Mouse (Mus musculus) ES-E14 (cell line): ENCODE results near the gene Zfp503. TPM values are rescaled to one million over a fixed set of nuclear protein-coding genes. Genes with fewer than 3 reads are reported as not detected.
A peak's percentile ranks its signal among the peaks of the same experiment; 100 is the strongest.

ENCODE experiments used
- DNase-seq: peaks from one replicate; pipeline ENCODE4 v3.0.0-alpha.2; 2013; ENCODE audit warnings: low read depth, low spot score
- H3K27ac ChIP-seq: 2 replicates; pipeline ENCODE4 v1.5.1; 2012; ENCODE audit warnings: low read depth, mild to moderate bottlenecking, low read length, moderate library complexity, mixed read lengths; ENCODE audit not compliant: poor library complexity, insufficient read depth, severe bottlenecking
- H3K36me3 ChIP-seq: 2 replicates; pipeline ENCODE4 v1.6.1; 2012; ENCODE audit warnings: mild to moderate bottlenecking, low read length, moderate library complexity, mixed read lengths; ENCODE audit not compliant: control insufficient read depth, poor library complexity, insufficient read depth, severe bottlenecking
- H3K4me1 ChIP-seq, 2 experiments: fragments of 150-350 bp in 1 of 2; sonication (generic) in 1 of 2; 2 replicates each; pipeline ENCODE4 v1.6.1; 2012; ENCODE audit warnings: low read length in 2 of 2, mild to moderate bottlenecking in 1 of 2, mixed read lengths in 1 of 2; ENCODE audit not compliant: control insufficient read depth in 2 of 2, insufficient read depth in 2 of 2, poor library complexity in 1 of 2
- H3K4me3 ChIP-seq, 2 experiments: fragments of 150-350 bp in 1 of 2; sonication (generic) in 1 of 2; 2 replicates each; pipeline ENCODE4 v1.5.1; 2012; ENCODE audit warnings: low read length in 2 of 2, low read depth in 1 of 2, mild to moderate bottlenecking in 1 of 2, mixed read lengths in 1 of 2; ENCODE audit not compliant: insufficient read depth in 1 of 2, poor library complexity in 1 of 2, severe bottlenecking in 1 of 2
- H3K9ac ChIP-seq: 2 replicates; pipeline ENCODE4 v1.6.1; 2012; ENCODE audit warnings: low read depth, mild to moderate bottlenecking, low read length, mixed read lengths; ENCODE audit not compliant: poor library complexity, insufficient read depth, severe bottlenecking
- H3K9me3 ChIP-seq: fragments of 150-350 bp; sonication (generic); 2 replicates; pipeline ENCODE4 v1.6.1; 2012; ENCODE audit warnings: low read depth, mild to moderate bottlenecking, low read length; ENCODE audit not compliant: control insufficient read depth, insufficient read depth
- CHD2 ChIP-seq: IDR thresholded peaks from 2 replicates; pipeline ENCODE4 v1.6.1; 2014; ENCODE audit warnings: mild to moderate bottlenecking, low read depth, low read length, inconsistent platforms
- HCFC1 ChIP-seq: IDR thresholded peaks from 2 replicates; pipeline ENCODE4 v1.6.1; 2012; ENCODE audit warnings: low read length, inconsistent platforms, borderline replicate concordance; ENCODE audit not compliant: insufficient read depth
- MAFK ChIP-seq: IDR thresholded peaks from 2 replicates; pipeline ENCODE4 v1.6.1; 2014; ENCODE audit warnings: mild to moderate bottlenecking, low read depth, low read length, inconsistent platforms; ENCODE audit not compliant: insufficient read depth
- ZC3H11A ChIP-seq: IDR thresholded peaks from 2 replicates; pipeline ENCODE4 v1.6.1; 2012; ENCODE audit warnings: low read depth, mild to moderate bottlenecking, inconsistent platforms, low read length, borderline replicate concordance
- ZNF384 ChIP-seq: IDR thresholded peaks from 2 replicates; pipeline ENCODE4 v1.6.1; 2012; ENCODE audit warnings: low read depth, low read length, inconsistent platforms
- in situ Hi-C, 2 experiments: fragments of 600-800 bp; cut with MboI; formaldehyde crosslinking; loops; one replicate each; pipeline ENCODE4 v1.15.1; 2025; ENCODE audit warnings: low sequenced_read_pairs in 2 of 2, inconsistent platforms in 1 of 2; ENCODE audit not compliant: unreplicated experiment in 2 of 2
- total RNA-seq: library from RNA; depleted of rRNA; stranded (reverse); fragments of 300-350 nt; gene quantifications from 2 replicates; pipeline ENCODE4 v1.2.3, GENCODE M21; 2012

Gene Zfp503
- total RNA-seq, 1 experiment: 1.2 TPM

GRCm38 (mm10) chr14:21987660-21988576 lies 1.5 kb downstream of the Zfp503 start:
- no peaks in the 10 kb centered on the region for H3K9me3 ChIP-seq
- no peak for DNase-seq
- H3K36me3 ChIP-seq: no peaks in the 10 kb centered on the region
- peaks cover 0 to 15% of the 10 kb centered on the region in 2 experiments; a peak in 2 of 4 replicates for H3K4me1 ChIP-seq
- H3K9ac ChIP-seq: peak overlapping the region; percentile 66
- H3K27ac ChIP-seq: no peak overlapping the region
- in situ Hi-C loops: loop anchor here (25.0 kb wide), 2 partner anchors 824 to 1424 kb away; no protein-coding TSS in a partner anchor
- TF ChIP-seq ZC3H11A (no peak), CHD2 (no peak), ZNF384 (no peak), MAFK (no peak), HCFC1 (0 out of 2 replicates have a peak, but pooled peaks have one; percentile 9)
- peak overlapping the region; percentile 60 to 71 for H3K4me3 ChIP-seq

DNA sequence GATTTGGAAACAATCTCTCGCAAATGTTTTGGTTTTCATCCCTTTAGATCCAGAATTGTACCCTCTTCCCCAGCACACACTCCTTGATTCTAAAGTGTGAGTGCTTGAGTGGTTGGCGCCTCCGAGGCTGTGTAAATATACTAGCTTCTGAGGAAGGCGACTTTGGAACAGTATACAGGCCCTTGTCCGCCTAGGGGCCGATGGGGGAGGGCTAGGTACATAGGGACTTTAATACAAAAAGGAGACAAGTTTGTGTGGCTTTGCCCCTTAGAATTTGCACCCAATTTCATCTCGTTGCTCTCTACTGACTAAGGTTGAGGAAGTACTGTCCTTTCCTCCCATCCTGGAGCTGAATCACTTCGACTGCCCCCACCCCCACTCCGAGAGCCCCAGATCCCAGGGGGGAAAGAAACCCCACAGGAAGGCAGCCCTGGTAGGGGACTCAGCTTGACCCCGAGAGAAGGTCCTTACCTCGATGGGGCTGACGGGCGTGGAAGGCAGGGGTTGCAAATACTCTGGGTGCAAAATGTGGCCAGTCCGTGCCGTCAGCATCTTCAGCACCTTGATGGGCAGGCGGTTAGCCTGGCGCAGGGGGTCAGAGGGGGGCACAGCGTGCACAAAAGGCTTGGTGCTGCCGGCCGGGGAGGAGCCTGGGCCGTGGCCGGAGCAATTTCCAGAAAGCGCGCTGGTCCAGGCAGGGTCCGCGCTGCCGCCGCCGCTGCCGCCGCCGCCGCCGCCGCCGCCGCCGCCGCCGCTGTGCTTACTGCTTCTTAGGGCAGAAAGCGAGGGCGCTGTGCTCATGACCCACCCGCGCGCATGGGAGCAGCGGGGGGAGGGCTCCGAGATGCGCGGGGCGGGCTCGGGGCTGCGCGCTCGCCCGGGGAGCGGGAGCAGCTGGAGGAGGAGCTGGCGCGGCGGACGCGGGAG lies 2.4 kb downstream of the Zfp503 start:
- in situ Hi-C loops: loop anchor here (25.0 kb wide), 2 partner anchors 825 to 1425 kb away; no protein-coding TSS in a partner anchor
- Histone ChIP-seq H3K9ac (peak overlapping the region; percentile 66), H3K4me1 (peaks cover 0 to 17% of the 10 kb centered on the region in 2 experiments; a peak in 2 of 4 replicates), H3K36me3 (no peaks in the 10 kb centered on the region), H3K4me3 (peak overlapping the region; percentile 60 to 71), H3K9me3 (no peaks in the 10 kb centered on the region), H3K27ac (no peak overlapping the region)
- DNase-seq: no peak
- TF ChIP-seq CHD2 (no peak), HCFC1 (no peak), ZC3H11A (no peak), MAFK (no peak), ZNF384 (no peak)

DNA sequence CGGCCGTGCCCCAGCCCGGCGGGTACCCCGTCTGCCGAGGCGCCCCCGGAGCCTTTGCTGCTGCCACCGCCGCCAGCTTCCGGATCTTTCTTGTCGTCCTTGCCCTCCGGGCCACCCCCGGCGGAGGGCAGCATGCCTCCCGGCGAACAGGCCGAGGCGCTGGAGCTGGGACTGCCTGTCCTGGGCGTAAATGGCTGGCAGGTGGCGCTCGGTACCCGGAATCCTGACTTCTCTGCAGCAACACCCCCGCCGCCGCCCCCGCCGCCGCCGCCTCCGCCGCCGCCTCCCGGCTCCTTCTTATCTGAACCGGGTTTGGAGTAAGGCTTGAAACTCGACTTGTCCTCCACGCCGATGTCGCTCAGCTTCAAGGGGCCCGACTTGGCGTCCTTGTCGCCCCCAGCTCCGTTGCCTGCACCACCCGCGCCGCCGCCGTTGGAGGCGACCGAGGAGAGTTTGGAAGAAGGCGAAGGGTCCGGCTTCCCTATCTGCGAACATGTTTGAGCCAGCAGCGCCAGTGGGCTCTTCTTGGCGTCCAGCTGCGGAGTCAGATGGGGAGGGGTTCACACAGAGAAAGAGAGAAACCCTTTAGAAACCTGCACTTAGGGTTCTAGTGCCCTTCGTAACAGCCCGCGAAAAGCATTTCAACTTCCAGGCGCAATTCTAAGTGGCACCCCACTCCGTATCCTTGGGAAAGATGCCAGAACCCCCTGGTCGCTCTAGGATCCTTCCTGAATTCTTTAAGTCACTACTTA lies 3.2 kb downstream of the Zfp503 start:
- DNase-seq: no peak
- peaks cover 0 to 17% of the 10 kb centered on the region in 2 experiments; a peak in 2 of 4 replicates for H3K4me1 ChIP-seq
- peak overlapping the region; percentile 42 to 60; a peak in 3 of 4 replicates for H3K4me3 ChIP-seq
- no peak overlapping the region for H3K27ac ChIP-seq
- no peaks in the 10 kb centered on the region for H3K36me3 ChIP-seq
- TF ChIP-seq CHD2 (no peak), ZC3H11A (no peak), HCFC1 (no peak), ZNF384 (no peak), MAFK (no peak)
- H3K9ac ChIP-seq: 0 out of 2 replicates have a peak overlapping the region, but pooled peaks have one; percentile 4
- H3K9me3 ChIP-seq: no peaks in the 10 kb centered on the region
- in situ Hi-C loops: loop anchor here (25.0 kb wide), 2 partner anchors 826 to 1426 kb away; no protein-coding TSS in a partner anchor
